Mouse (Mus musculus): ENCODE measurements at regions not wholly inside any gene's neighbourhood (a gene's known extent, or its start where the extent isn't known, plus 50 kb on each side); places are given as distances from the start of the nearest gene placed in this dataset.

- WGBS = 50% methylated on average over 4 of the region's 4 CpGs
- no peak for ATAC-seq (replicated peaks; ENCODE audit: low FRiP score)
These were observed 199.7 kb upstream of the Klf4 start for GRCm38 (mm10) chr4:55732006-55732405.

GRCm38 (mm10) chr4:55730266-55730665 is 198.0 kb upstream of the Klf4 start:
- ATAC-seq (replicated peaks; ENCODE audit: low FRiP score) = no peak
- no peak overlapping the region for H3K4me2 ChIP-seq
- H3K9ac ChIP-seq = no peak overlapping the region
- no peaks in the 10 kb centered on the region for H3K9me3 ChIP-seq (replicated peaks)
- 0 out of 2 replicates have a peak, but pooled peaks cover 2% of the 10 kb centered on the region for H3K4me1 ChIP-seq
- H3K27me3 ChIP-seq = no peaks in the 10 kb centered on the region
- H3K27ac ChIP-seq = no peak overlapping the region
- H3K4me3 ChIP-seq (replicated peaks) = no peak overlapping the region
- no peaks in the 10 kb centered on the region for H3K36me3 ChIP-seq
- WGBS = 73% methylated on average over 4 of the region's 4 CpGs

More at GRCm38 (mm10) chr4:55732006-55732405, 199.7 kb upstream of the Klf4 start:
- no peak overlapping the region for H3K27ac ChIP-seq
- H3K4me3 ChIP-seq (replicated peaks) = no peak overlapping the region
- H3K9me3 ChIP-seq (replicated peaks) = no peaks in the 10 kb centered on the region
- no peak overlapping the region for H3K9ac ChIP-seq
- no peaks in the 10 kb centered on the region for H3K27me3 ChIP-seq
- no peaks in the 10 kb centered on the region for H3K4me1 ChIP-seq
- no peaks in the 10 kb centered on the region for H3K36me3 ChIP-seq
- no peak overlapping the region for H3K4me2 ChIP-seq

GRCm38 (mm10) chr4:55727178-55727577 is 194.9 kb upstream of the Klf4 start:
- Histone ChIP-seq H3K27ac (no peak overlapping the region), H3K4me1 (peaks cover 5% of the 10 kb centered on the region; the same call in 1 of the 2 replicates), H3K36me3 (no peaks in the 10 kb centered on the region), H3K4me3 (replicated peaks) (no peak overlapping the region), H3K9me3 (replicated peaks) (no peaks in the 10 kb centered on the region), H3K4me2 (no peak overlapping the region), H3K27me3 (no peaks in the 10 kb centered on the region), H3K9ac (no peak overlapping the region)
- 77% methylated on average over 2 of the region's 2 CpGs for WGBS
- no peak for ATAC-seq (replicated peaks; ENCODE audit: low FRiP score)

GRCm38 (mm10) chr4:55726081-55726480 is 193.8 kb upstream of the Klf4 start:
- ATAC-seq (replicated peaks; ENCODE audit: low FRiP score) = no peak
- no peak overlapping the region for H3K4me2 ChIP-seq
- no peak overlapping the region for H3K9ac ChIP-seq
- H3K4me1 ChIP-seq = peaks cover 12% of the 10 kb centered on the region
- H3K27ac ChIP-seq = no peak overlapping the region
- H3K4me3 ChIP-seq (replicated peaks) = no peak overlapping the region
- 60% methylated on average over 19 of the region's 19 CpGs for WGBS
- no peaks in the 10 kb centered on the region for H3K36me3 ChIP-seq
- no peaks in the 10 kb centered on the region for H3K27me3 ChIP-seq
- H3K9me3 ChIP-seq (replicated peaks) = no peaks in the 10 kb centered on the region

GRCm38 (mm10) chr4:55724286-55724685 is 192.0 kb upstream of the Klf4 start:
- no peak overlapping the region for H3K27ac ChIP-seq
- no peak overlapping the region for H3K4me2 ChIP-seq
- no peaks in the 10 kb centered on the region for H3K27me3 ChIP-seq
- no peaks in the 10 kb centered on the region for H3K9me3 ChIP-seq (replicated peaks)
- no peaks in the 10 kb centered on the region for H3K36me3 ChIP-seq
- no peak overlapping the region for H3K4me3 ChIP-seq (replicated peaks)
- no peak overlapping the region for H3K9ac ChIP-seq
- H3K4me1 ChIP-seq = peaks cover 12% of the 10 kb centered on the region
- ATAC-seq (replicated peaks; ENCODE audit: low FRiP score) = no peak
- 83% methylated on average over 1 of the region's 1 CpGs for WGBS

GRCm38 (mm10) chr4:55723124-55723523 is 190.9 kb upstream of the Klf4 start:
- H3K4me1 ChIP-seq = peaks cover 12% of the 10 kb centered on the region
- no peak for ATAC-seq (replicated peaks; ENCODE audit: low FRiP score)
- no peak overlapping the region for H3K4me3 ChIP-seq (replicated peaks)
- H3K9me3 ChIP-seq (replicated peaks) = no peaks in the 10 kb centered on the region
- no peaks in the 10 kb centered on the region for H3K27me3 ChIP-seq
- WGBS = 77% methylated on average over 1 of the region's 1 CpGs
- no peak overlapping the region for H3K27ac ChIP-seq
- H3K4me2 ChIP-seq = no peak overlapping the region
- no peaks in the 10 kb centered on the region for H3K36me3 ChIP-seq
- H3K9ac ChIP-seq = no peak overlapping the region

- Histone ChIP-seq H3K4me3 (replicated peaks) (no peak overlapping the region), H3K36me3 (no peaks in the 10 kb centered on the region), H3K27ac (no peak overlapping the region), H3K9ac (no peak overlapping the region), H3K4me2 (no peak overlapping the region), H3K4me1 (peaks cover 12% of the 10 kb centered on the region), H3K27me3 (no peaks in the 10 kb centered on the region), H3K9me3 (replicated peaks) (no peaks in the 10 kb centered on the region)
- ATAC-seq (replicated peaks; ENCODE audit: low FRiP score) = no peak
- 74% methylated on average over 8 of the region's 8 CpGs for WGBS
These were observed 190.1 kb upstream of the Klf4 start for GRCm38 (mm10) chr4:55722388-55722787.

GRCm38 (mm10) chr4:55721834-55722233 is 189.6 kb upstream of the Klf4 start:
- Histone ChIP-seq H3K27me3 (no peaks in the 10 kb centered on the region), H3K9me3 (replicated peaks) (no peaks in the 10 kb centered on the region), H3K4me1 (peaks cover 12% of the 10 kb centered on the region), H3K4me3 (replicated peaks) (no peak overlapping the region), H3K4me2 (no peak overlapping the region), H3K36me3 (no peaks in the 10 kb centered on the region), H3K27ac (no peak overlapping the region), H3K9ac (no peak overlapping the region)
- 28% methylated on average over 2 of the region's 2 CpGs for WGBS
- ATAC-seq (replicated peaks; ENCODE audit: low FRiP score) = 0 out of 2 replicates have a peak, but pooled peaks have one; percentile 36

- WGBS = 75% methylated on average over 4 of the region's 4 CpGs
- no peaks in the 10 kb centered on the region for H3K36me3 ChIP-seq
- H3K27ac ChIP-seq = no peak overlapping the region
- no peaks in the 10 kb centered on the region for H3K27me3 ChIP-seq
- no peak overlapping the region for H3K4me2 ChIP-seq
- H3K9me3 ChIP-seq (replicated peaks) = no peaks in the 10 kb centered on the region
- no peak overlapping the region for H3K9ac ChIP-seq
- ATAC-seq (replicated peaks; ENCODE audit: low FRiP score) = no peak
- peaks cover 10% of the 10 kb centered on the region for H3K4me1 ChIP-seq
- no peak overlapping the region for H3K4me3 ChIP-seq (replicated peaks)
These were observed 186.2 kb upstream of the Klf4 start for GRCm38 (mm10) chr4:55718438-55718837.

GRCm38 (mm10) chr4:55716161-55716651 is 183.9 kb upstream of the Klf4 start:
- 71% methylated on average over 5 of the region's 5 CpGs for WGBS
- no peaks in the 10 kb centered on the region for H3K36me3 ChIP-seq
- no peaks in the 10 kb centered on the region for H3K27me3 ChIP-seq
- H3K4me1 ChIP-seq = peaks cover 13% of the 10 kb centered on the region
- no peak overlapping the region for H3K4me3 ChIP-seq (replicated peaks)
- ATAC-seq (replicated peaks; ENCODE audit: low FRiP score) = no peak
- no peaks in the 10 kb centered on the region for H3K9me3 ChIP-seq (replicated peaks)
- no peak overlapping the region for H3K4me2 ChIP-seq
- no peak overlapping the region for H3K27ac ChIP-seq
- H3K9ac ChIP-seq = no peak overlapping the region

GRCm38 (mm10) chr4:55711500-55712341 is 179.5 kb upstream of the Klf4 start:
- 43% methylated on average over 13 of the region's 13 CpGs for WGBS
- H3K36me3 ChIP-seq = no peaks in the 10 kb centered on the region

GRCm38 (mm10) chr4:55710476-55710875 is 178.2 kb upstream of the Klf4 start:
- no peak overlapping the region for H3K4me3 ChIP-seq (replicated peaks)
- H3K27ac ChIP-seq = no peak overlapping the region
- no peak overlapping the region for H3K9ac ChIP-seq
- 77% methylated on average over 5 of the region's 5 CpGs for WGBS
- peaks cover 15% of the 10 kb centered on the region for H3K4me1 ChIP-seq
- no peak for ATAC-seq (replicated peaks; ENCODE audit: low FRiP score)
- no peaks in the 10 kb centered on the region for H3K27me3 ChIP-seq
- no peaks in the 10 kb centered on the region for H3K9me3 ChIP-seq (replicated peaks)
- no peak overlapping the region for H3K4me2 ChIP-seq
- H3K36me3 ChIP-seq = no peaks in the 10 kb centered on the region

More at GRCm38 (mm10) chr4:55711500-55712341, 179.5 kb upstream of the Klf4 start:
- Histone ChIP-seq H3K4me1 (peaks cover 15% of the 10 kb centered on the region), H3K4me3 (replicated peaks) (no peak overlapping the region), H3K9me3 (replicated peaks) (no peaks in the 10 kb centered on the region), H3K27me3 (no peaks in the 10 kb centered on the region), H3K27ac (peak overlapping the region; percentile 37; the same call in 1 of the 2 replicates), H3K9ac (no peak overlapping the region), H3K4me2 (0 out of 2 replicates have a peak overlapping the region, but pooled peaks have one; percentile 7)
- peak; percentile 76 for ATAC-seq (replicated peaks; ENCODE audit: low FRiP score)

Data from kidney, embryonic 15.5 days (tissue).